Mouse (Mus musculus): ENCODE data around the gene Adamtsl3. TPM values are rescaled to one million over a fixed set of nuclear protein-coding genes. Genes with fewer than 3 reads are reported as not detected.
"Not testable (repeated sequence)": the region's sequence is repeated elsewhere in the genome, so short reads cannot be mapped to it uniquely, and the experiment has no call there.

The Adamtsl3 gene
- polyA plus RNA-seq, 1 experiment from 2014 or later: 1.0 TPM

DNA sequence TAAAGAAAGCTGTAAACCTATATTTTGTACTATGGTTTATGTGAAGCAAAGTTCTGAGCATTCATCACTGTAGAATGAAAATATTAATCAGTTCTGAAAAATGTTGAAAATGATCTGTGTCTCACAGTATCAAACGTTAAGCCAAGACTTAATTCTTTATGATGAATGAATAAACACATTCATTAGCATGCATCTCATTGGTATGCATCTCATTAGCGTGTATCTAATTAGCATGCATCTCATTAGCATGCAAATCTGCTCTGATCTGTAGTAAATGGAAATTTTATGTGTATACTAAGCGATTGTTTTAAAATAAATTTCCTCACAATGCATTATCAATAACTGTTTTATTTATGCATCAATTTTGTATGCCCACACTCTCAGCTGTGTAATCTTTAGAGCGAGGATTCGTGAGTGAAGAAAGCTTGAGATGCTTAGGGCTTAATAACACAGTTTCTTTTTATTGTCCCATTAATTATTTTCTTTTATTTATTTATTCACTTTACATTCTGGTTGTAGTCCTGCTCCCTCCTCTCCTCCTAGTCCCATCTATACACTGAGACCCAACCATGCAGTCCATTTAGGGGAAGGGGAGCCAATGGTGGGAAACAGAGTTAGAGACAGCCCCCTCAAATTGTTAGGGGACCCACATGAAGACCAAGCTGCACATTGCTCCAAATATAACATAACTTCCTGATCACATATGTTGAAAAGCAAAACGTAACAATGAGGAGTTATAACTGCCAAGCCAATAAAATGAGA, 60.4 kb downstream of the Adamtsl3 start:
- Histone ChIP-seq H3K9ac (no peak overlapping the region), H3K9me3 (ENCODE audit: control insufficient read depth, low read length) (no peaks in the 10 kb centered on the region), H3K36me3 (replicated peaks; ENCODE audit: control insufficient read depth, insufficient read depth) (no peaks in the 10 kb centered on the region), H3K4me2 (replicated peaks) (no peak overlapping the region), H3K4me1 (replicated peaks; ENCODE audit: control insufficient read depth, insufficient read depth, low read length) (peaks cover 22% of the 10 kb centered on the region), H3K27me3 (ENCODE audit: control insufficient read depth, insufficient read depth, low read length) (no peaks in the 10 kb centered on the region), H3K4me3 (replicated peaks; ENCODE audit: low read length) (no peak overlapping the region), H3K27ac (peak overlapping the region; percentile 29; the same call in 1 of the 2 replicates)
- ATAC-seq (ENCODE audit: low FRiP score) (peak; percentile 72; the same call in 1 of the 2 replicates), DNase-seq (ENCODE audit: low spot score) (no peak)
- WGBS: 41% methylated on average over 6 of the region's 6 CpGs

DNA sequence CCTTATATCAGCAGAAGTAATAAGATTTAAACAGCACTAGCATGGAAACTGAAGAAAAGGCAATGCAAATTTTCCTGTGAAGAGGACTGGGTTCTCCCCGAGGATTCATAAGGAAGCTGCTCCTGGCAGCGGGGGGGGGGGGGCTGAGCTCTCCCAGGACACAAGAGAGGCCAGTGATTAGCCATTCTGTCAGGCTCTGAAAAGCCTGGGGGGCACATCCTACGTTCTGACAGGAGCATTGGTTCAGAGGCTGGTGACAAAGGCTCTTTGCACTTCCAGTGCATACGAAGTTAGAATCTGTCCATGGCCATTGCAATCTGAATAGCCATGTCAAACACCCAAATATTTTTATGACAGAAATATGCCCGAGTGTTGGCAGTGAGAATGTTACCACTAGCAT, 61.4 kb downstream of the Adamtsl3 start:
- DNase-seq (ENCODE audit: low spot score): no peak

DNA sequence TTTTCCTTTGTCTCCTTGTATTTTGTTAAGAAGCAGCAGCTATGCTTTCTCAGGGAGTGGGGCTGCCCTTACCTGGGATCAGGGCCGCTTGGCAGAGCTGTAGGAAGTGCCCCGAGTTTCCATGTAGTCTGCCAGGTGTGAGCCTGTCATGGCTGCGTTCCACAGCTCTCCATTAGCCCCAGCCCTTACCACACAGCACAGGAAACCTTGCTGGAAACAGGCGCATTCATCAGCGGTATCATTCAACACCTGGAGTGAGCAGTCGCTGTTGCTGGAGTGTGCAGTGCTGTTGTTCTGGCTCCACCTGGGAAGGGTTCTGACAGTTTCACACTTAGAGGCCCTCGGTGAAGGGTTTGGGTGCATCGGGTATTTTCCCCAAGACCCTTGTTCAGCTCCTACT, 62.1 kb downstream of the Adamtsl3 start:
- Histone ChIP-seq H3K27me3 (ENCODE audit: control insufficient read depth, insufficient read depth, low read length) (no peaks in the 10 kb centered on the region), H3K4me2 (replicated peaks) (no peak overlapping the region), H3K4me3 (replicated peaks; ENCODE audit: low read length) (no peak overlapping the region), H3K9ac (no peak overlapping the region), H3K27ac (peak overlapping the region; percentile 7; the same call in 1 of the 2 replicates), H3K4me1 (replicated peaks; ENCODE audit: control insufficient read depth, insufficient read depth, low read length) (peaks cover 22% of the 10 kb centered on the region), H3K9me3 (ENCODE audit: control insufficient read depth, low read length) (no peaks in the 10 kb centered on the region), H3K36me3 (replicated peaks; ENCODE audit: control insufficient read depth, insufficient read depth) (no peaks in the 10 kb centered on the region)
- no peak for DNase-seq (ENCODE audit: low spot score)
- 83% methylated on average over 8 of the region's 8 CpGs for WGBS
- no peak for ATAC-seq (ENCODE audit: low FRiP score)

More for the DNA sequence above, 61.4 kb downstream of the Adamtsl3 start:
- Histone ChIP-seq H3K4me2 (replicated peaks) (no peak overlapping the region), H3K4me1 (replicated peaks; ENCODE audit: control insufficient read depth, insufficient read depth, low read length) (peaks cover 22% of the 10 kb centered on the region), H3K4me3 (replicated peaks; ENCODE audit: low read length) (no peak overlapping the region), H3K27me3 (ENCODE audit: control insufficient read depth, insufficient read depth, low read length) (no peaks in the 10 kb centered on the region), H3K9ac (no peak overlapping the region), H3K36me3 (replicated peaks; ENCODE audit: control insufficient read depth, insufficient read depth) (no peaks in the 10 kb centered on the region), H3K9me3 (ENCODE audit: control insufficient read depth, low read length) (no peaks in the 10 kb centered on the region), H3K27ac (no peak overlapping the region)
- WGBS: 22% methylated on average over 4 of the region's 5 CpGs
- ATAC-seq (ENCODE audit: low FRiP score): no peak

DNA sequence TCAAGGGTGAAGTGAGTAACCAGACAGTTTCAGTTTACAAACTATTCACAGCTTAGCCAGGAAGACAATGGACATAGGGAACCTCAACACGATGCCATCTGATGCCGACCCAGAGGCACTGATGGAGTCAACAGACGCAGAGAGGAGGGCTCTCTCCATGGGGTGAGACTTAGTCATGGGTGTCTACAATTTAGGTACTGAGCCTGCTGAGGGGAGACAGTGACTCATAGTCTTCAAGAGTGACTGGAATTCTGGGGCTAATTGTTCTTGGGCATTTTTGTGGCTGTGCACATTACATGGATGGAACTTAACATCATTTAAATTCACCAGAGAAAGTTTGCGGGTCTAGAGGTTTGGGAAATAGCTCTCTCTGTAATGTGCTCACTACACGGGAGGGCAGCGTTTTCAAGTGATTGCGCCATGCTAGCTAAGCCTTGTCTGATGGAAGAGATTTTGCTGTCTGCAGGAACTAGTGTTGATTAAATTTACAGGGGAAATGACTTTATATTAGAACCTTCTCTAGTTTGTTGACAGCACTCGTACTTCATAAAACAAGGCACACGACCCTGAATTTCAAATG, 70.1 kb downstream of the Adamtsl3 start:
- H3K27me3 ChIP-seq (ENCODE audit: control insufficient read depth, insufficient read depth, low read length): no peaks in the 10 kb centered on the region
- 91% methylated on average over 9 of the region's 9 CpGs for WGBS
- no peak overlapping the region for H3K4me2 ChIP-seq (replicated peaks)
- DNase-seq (ENCODE audit: low spot score) (no peak), ATAC-seq (ENCODE audit: low FRiP score) (no peak)
- no peak overlapping the region for H3K27ac ChIP-seq
- H3K4me3 ChIP-seq (replicated peaks; ENCODE audit: low read length): no peak overlapping the region
- no peak overlapping the region for H3K9ac ChIP-seq
- no peaks in the 10 kb centered on the region for H3K9me3 ChIP-seq (ENCODE audit: control insufficient read depth, low read length)
- no peaks in the 10 kb centered on the region for H3K4me1 ChIP-seq (replicated peaks; ENCODE audit: control insufficient read depth, insufficient read depth, low read length)
- H3K36me3 ChIP-seq (replicated peaks; ENCODE audit: control insufficient read depth, insufficient read depth): no peaks in the 10 kb centered on the region

DNA sequence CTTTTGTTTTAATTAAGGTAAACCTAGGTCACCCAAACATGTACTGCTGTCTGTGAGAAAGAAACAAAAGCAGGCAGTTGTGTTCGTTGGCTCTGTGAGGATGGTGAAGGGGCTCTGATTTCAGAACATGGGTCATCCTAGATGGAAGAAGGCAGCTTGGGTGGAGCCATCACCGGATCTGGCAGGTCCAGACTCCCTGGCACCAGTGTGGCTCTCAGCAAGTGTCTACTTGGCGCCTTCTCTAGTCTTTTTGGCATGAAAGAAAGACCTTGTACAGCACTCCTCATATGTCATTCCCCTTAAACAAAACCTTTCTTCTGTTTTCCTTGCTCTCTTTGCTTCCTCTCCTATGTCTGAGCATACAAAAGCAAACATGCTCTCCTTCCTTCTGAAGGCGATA, 75.5 kb downstream of the Adamtsl3 start:
- H3K4me3 ChIP-seq (replicated peaks; ENCODE audit: low read length): no peak overlapping the region
- no peaks in the 10 kb centered on the region for H3K36me3 ChIP-seq (replicated peaks; ENCODE audit: control insufficient read depth, insufficient read depth)
- DNase-seq (ENCODE audit: low spot score) (no peak), ATAC-seq (ENCODE audit: low FRiP score) (no peak)
- WGBS: 81% methylated on average over 4 of the region's 4 CpGs
- no peaks in the 10 kb centered on the region for H3K4me1 ChIP-seq (replicated peaks; ENCODE audit: control insufficient read depth, insufficient read depth, low read length)
- H3K4me2 ChIP-seq (replicated peaks): no peak overlapping the region
- H3K27ac ChIP-seq: no peak overlapping the region
- H3K27me3 ChIP-seq (ENCODE audit: control insufficient read depth, insufficient read depth, low read length): no peaks in the 10 kb centered on the region
- H3K9ac ChIP-seq: no peak overlapping the region
- no peaks in the 10 kb centered on the region for H3K9me3 ChIP-seq (ENCODE audit: control insufficient read depth, low read length)

DNA sequence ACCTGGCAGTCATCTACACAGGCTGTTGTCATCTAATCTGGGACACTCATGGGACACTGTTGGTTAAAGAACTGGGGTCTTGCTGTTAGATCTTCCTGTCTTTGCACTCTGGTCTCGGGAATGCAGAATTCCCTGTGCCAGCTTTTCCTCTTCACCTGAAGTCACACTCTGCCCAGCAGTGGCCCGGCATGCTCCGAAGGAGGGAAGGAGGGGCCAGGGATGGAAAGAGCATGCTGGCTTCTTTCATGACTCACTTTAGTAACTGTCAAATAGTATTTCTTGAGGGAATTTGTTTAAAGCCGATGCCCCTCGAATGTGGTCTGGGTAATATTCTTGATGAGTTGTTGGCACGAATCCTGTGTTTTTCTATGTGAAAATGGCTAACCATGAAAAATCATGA, 81.2 kb downstream of the Adamtsl3 start:
- Histone ChIP-seq H3K4me3 (replicated peaks; ENCODE audit: low read length) (no peak overlapping the region), H3K36me3 (replicated peaks; ENCODE audit: control insufficient read depth, insufficient read depth) (no peaks in the 10 kb centered on the region), H3K9ac (no peak overlapping the region), H3K27me3 (ENCODE audit: control insufficient read depth, insufficient read depth, low read length) (no peaks in the 10 kb centered on the region), H3K4me1 (replicated peaks; ENCODE audit: control insufficient read depth, insufficient read depth, low read length) (no peaks in the 10 kb centered on the region), H3K4me2 (replicated peaks) (no peak overlapping the region), H3K9me3 (ENCODE audit: control insufficient read depth, low read length) (no peaks in the 10 kb centered on the region), H3K27ac (no peak overlapping the region)
- DNase-seq (ENCODE audit: low spot score) (no peak), ATAC-seq (ENCODE audit: low FRiP score) (no peak)
- 89% methylated on average over 6 of the region's 6 CpGs for WGBS

DNA sequence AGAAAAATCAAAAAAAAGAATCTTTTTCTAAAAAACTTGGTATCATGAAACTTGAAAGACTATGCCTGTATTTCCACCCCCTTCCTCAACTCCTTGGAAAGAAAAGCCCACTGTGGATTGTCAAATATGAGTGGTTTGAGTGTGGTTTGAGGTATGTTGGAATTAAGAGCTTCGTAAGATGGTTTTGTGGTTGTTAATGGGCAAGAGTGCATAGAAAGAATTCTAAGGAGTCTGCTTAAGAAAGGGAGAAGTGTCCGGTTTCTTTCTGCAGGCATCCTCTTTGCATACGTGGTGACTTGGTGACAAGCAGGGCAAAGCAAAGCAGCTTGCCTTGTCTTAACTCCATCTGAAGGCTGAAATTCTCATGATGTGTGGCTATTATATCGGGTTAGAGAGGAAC, 81.6 kb downstream of the Adamtsl3 start:
- ATAC-seq (ENCODE audit: low FRiP score) (no peak), DNase-seq (ENCODE audit: low spot score) (no peak)
- Histone ChIP-seq H3K36me3 (replicated peaks; ENCODE audit: control insufficient read depth, insufficient read depth) (no peaks in the 10 kb centered on the region), H3K27me3 (ENCODE audit: control insufficient read depth, insufficient read depth, low read length) (no peaks in the 10 kb centered on the region), H3K4me2 (replicated peaks) (no peak overlapping the region), H3K4me3 (replicated peaks; ENCODE audit: low read length) (no peak overlapping the region), H3K4me1 (replicated peaks; ENCODE audit: control insufficient read depth, insufficient read depth, low read length) (no peaks in the 10 kb centered on the region), H3K9me3 (ENCODE audit: control insufficient read depth, low read length) (no peaks in the 10 kb centered on the region), H3K27ac (no peak overlapping the region), H3K9ac (no peak overlapping the region)
- WGBS: 86% methylated on average over 4 of the region's 4 CpGs

DNA sequence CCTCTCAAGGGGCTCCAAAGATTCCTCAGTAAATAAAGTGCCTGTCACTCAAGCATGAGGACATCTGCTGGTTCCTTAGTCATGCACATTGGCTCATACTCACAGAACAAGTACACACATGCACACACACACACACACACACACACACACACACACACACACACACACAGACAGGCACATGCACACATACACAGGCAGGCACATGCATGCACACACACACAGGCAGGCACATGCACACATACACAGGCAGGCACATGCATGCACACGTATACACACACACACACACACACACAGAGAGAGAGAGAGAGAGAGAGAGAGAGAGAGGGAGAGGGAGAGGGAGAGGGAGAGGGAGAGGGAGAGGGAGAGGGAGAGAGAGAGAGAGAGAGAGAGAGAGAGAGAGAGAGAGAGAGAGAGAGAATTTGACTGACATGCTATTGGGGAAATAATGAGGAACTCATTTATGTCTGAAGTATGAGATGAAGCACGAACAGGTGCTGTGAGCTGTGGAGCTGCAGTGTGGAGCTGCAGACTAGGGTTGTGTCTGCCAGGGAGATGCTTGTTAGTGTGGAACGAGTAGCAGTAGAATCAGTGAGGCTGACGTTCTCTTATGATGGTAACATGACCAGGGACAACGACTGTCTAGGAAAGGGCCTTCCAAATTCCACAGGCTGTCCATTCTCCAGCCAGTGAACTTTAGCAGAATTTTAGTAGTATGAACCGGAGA, 85.0 kb downstream of the Adamtsl3 start:
- H3K27me3 ChIP-seq (ENCODE audit: control insufficient read depth, insufficient read depth, low read length); DNase-seq (ENCODE audit: low spot score); H3K9me3 ChIP-seq (ENCODE audit: control insufficient read depth, low read length); H3K4me1 ChIP-seq (replicated peaks; ENCODE audit: control insufficient read depth, insufficient read depth, low read length); H3K4me2 ChIP-seq (replicated peaks); H3K9ac ChIP-seq; H3K27ac ChIP-seq; H3K4me3 ChIP-seq (replicated peaks; ENCODE audit: low read length); H3K36me3 ChIP-seq (replicated peaks; ENCODE audit: control insufficient read depth, insufficient read depth); ATAC-seq (ENCODE audit: low FRiP score): not testable (repeated sequence)
- WGBS: 78% methylated on average over 6 of the region's 6 CpGs

DNA sequence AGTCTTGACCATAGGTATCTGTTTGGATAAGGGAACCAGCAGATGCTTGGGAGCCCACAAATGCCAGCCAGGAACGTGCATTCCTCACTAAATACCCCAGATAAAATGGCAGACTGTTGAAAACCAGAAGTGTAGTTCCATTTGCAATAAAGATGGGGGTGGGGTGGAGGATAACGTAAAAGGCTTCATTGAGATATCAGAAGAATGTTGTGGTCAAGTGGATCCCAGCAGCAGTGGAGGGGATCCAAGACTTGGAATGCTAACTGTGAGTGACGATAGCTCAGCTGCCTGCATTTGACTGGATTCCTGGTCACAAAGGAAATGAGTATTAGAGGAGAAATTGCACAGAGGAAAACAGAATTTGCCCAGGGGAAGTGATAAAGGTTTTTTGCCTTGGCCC, 87.1 kb downstream of the Adamtsl3 start:
- H3K4me3 ChIP-seq (replicated peaks; ENCODE audit: low read length): no peak overlapping the region
- H3K4me2 ChIP-seq (replicated peaks): no peak overlapping the region
- no peaks in the 10 kb centered on the region for H3K36me3 ChIP-seq (replicated peaks; ENCODE audit: control insufficient read depth, insufficient read depth)
- no peaks in the 10 kb centered on the region for H3K27me3 ChIP-seq (ENCODE audit: control insufficient read depth, insufficient read depth, low read length)
- no peak for DNase-seq (ENCODE audit: low spot score)
- H3K4me1 ChIP-seq (replicated peaks; ENCODE audit: control insufficient read depth, insufficient read depth, low read length): no peaks in the 10 kb centered on the region
- no peak overlapping the region for H3K9ac ChIP-seq
- ATAC-seq (ENCODE audit: low FRiP score): no peak
- no peak overlapping the region for H3K27ac ChIP-seq
- no peaks in the 10 kb centered on the region for H3K9me3 ChIP-seq (ENCODE audit: control insufficient read depth, low read length)
- WGBS: 81% methylated on average over 3 of the region's 3 CpGs
